Mouse (Mus musculus): ENCODE data around the gene Gle1.
"Not testable (repeated sequence)": the region's sequence is repeated elsewhere in the genome, so short reads cannot be mapped to it uniquely, and the experiment has no call there.

Gene Gle1

GRCm38 (mm10) chr2:29934906-29935599 lies at the start of gene Gle1:
TSS of gene Gle1 (plus strand) at chr2:29935426.
- peak; percentile 93 for DNase-seq (ENCODE audit: low spot score)

GRCm38 (mm10) chr2:29886659-29887292 lies 48.5 kb upstream of the Gle1 start:
- not testable (repeated sequence) for DNase-seq (ENCODE audit: low spot score)

- peak; percentile 99 for DNase-seq (ENCODE audit: low spot score)
Observed at GRCm38 (mm10) chr2:29889066-29889944, 45.9 kb upstream of the Gle1 start, which contains the start of gene Odf2. TSS of gene Odf2 (plus strand) at chr2:29889221.

- peak; percentile 61 for DNase-seq (ENCODE audit: low spot score)
Observed at GRCm38 (mm10) chr2:29889991-29890833, 45.0 kb upstream of the Gle1 start.

GRCm38 (mm10) chr2:29891773-29892172 lies 43.5 kb upstream of the Gle1 start:
- no peak for DNase-seq (ENCODE audit: low spot score)

GRCm38 (mm10) chr2:29896071-29896470 lies 39.2 kb upstream of the Gle1 start:
- no peak for DNase-seq (ENCODE audit: low spot score)

GRCm38 (mm10) chr2:29897366-29897765 lies 37.9 kb upstream of the Gle1 start:
- DNase-seq (ENCODE audit: low spot score) = no peak

GRCm38 (mm10) chr2:29898081-29898480 lies 37.1 kb upstream of the Gle1 start:
- DNase-seq (ENCODE audit: low spot score) = no peak

GRCm38 (mm10) chr2:29902194-29902593 lies 33.0 kb upstream of the Gle1 start:
- no peak for DNase-seq (ENCODE audit: low spot score)

- DNase-seq (ENCODE audit: low spot score) = not testable (repeated sequence)
Observed at GRCm38 (mm10) chr2:29908171-29908570, 27.1 kb upstream of the Gle1 start.

GRCm38 (mm10) chr2:29910042-29910441 lies 25.2 kb upstream of the Gle1 start:
- DNase-seq (ENCODE audit: low spot score) = no peak

- no peak for DNase-seq (ENCODE audit: low spot score)
Observed at GRCm38 (mm10) chr2:29917621-29918020, 17.6 kb upstream of the Gle1 start.

- no peak for DNase-seq (ENCODE audit: low spot score)
Observed at GRCm38 (mm10) chr2:29922011-29922410, 13.2 kb upstream of the Gle1 start.

- no peak for DNase-seq (ENCODE audit: low spot score)
Observed at GRCm38 (mm10) chr2:29926542-29926941, 8.7 kb upstream of the Gle1 start.

GRCm38 (mm10) chr2:29930506-29930905 lies 4.7 kb upstream of the Gle1 start:
- DNase-seq (ENCODE audit: low spot score) = no peak

GRCm38 (mm10) chr2:29931194-29931593 lies 4.0 kb upstream of the Gle1 start:
- DNase-seq (ENCODE audit: low spot score) = no peak

GRCm38 (mm10) chr2:29940073-29940472 lies 4.8 kb downstream of the Gle1 start:
- no peak for DNase-seq (ENCODE audit: low spot score)

- no peak for DNase-seq (ENCODE audit: low spot score)
Observed at GRCm38 (mm10) chr2:29940826-29941225, 5.6 kb downstream of the Gle1 start.

- no peak for DNase-seq (ENCODE audit: low spot score)
Observed at GRCm38 (mm10) chr2:29944723-29945122, 9.5 kb downstream of the Gle1 start.

GRCm38 (mm10) chr2:29948896-29949295 lies 13.7 kb downstream of the Gle1 start:
- no peak for DNase-seq (ENCODE audit: low spot score)

- no peak for DNase-seq (ENCODE audit: low spot score)
Observed at GRCm38 (mm10) chr2:29961246-29961645, 26.0 kb downstream of the Gle1 start.

Data from urinary bladder, postnatal 10 days (tissue).